Mouse (Mus musculus) kidney, adult 2 months (tissue): ENCODE data around the gene Gm6401.
"Not testable (repeated sequence)": the region's sequence is repeated elsewhere in the genome, so short reads cannot be mapped to it uniquely, and the experiment has no call there.

ENCODE experiments used
- CTCF ChIP-seq: fragments of 200-500 bp; conservative IDR thresholded peaks from 2 replicates; pipeline ENCODE4 v1.5.1; 2011; ENCODE audit warnings: low read depth, mild to moderate bottlenecking, control low read depth, low read length, moderate library complexity, mixed read lengths; ENCODE audit not compliant: insufficient read depth, insufficient read length
- POLR2A ChIP-seq: fragments of 200-500 bp; IDR thresholded peaks from one replicate; pipeline ENCODE4 v1.6.1; 2011; ENCODE audit warnings: low read depth, low read length, control low read depth

DNA sequence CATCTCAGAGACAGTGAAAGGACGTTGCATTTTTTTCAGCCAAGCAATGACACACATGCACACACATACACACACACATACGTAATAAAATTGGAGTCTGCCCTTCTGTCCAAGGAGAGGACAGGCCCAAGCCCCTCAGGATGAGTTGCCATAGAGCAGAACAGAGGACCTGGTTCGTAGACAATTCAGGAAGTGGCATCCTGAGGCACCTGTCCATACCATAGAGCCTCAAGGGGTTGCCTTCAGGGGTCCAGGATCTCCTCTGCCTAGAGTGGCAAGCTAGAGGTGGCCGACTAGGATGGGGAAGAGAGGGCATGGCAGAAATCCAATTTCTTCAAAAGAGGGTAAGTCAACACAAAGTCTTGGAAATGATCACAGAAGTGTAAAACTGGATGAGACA, 3.6 kb downstream of the Gm6401 start:
- TF ChIP-seq CTCF, POLR2A: not testable (repeated sequence)
